Mouse (Mus musculus) hindbrain, embryonic 13.5 days (tissue): ENCODE data around the gene Scn8a. TPM values are rescaled to one million over a fixed set of nuclear protein-coding genes. Genes with fewer than 3 reads are reported as not detected.
A peak's percentile ranks its signal among the peaks of the same experiment; 100 is the strongest.
"Not testable (repeated sequence)": the region's sequence is repeated elsewhere in the genome, so short reads cannot be mapped to it uniquely, and the experiment has no call there.

Source experiments
- ATAC-seq: fragments of 200-750 bp; cut with Nextera tagmentation; 2 replicates; pipeline ENCODE4 v1.8.0; 2017; ENCODE audit warnings: moderate TSS enrichment; ENCODE audit not compliant: low FRiP score
- H3K27ac ChIP-seq: fragments of 300-500 bp; sonication (generic); 2 replicates; pipeline ENCODE4 v1.5.1; 2015; ENCODE audit warnings: inconsistent platforms, mild to moderate bottlenecking, moderate library complexity
- H3K27me3 ChIP-seq: fragments of 300-500 bp; sonication (generic); 2 replicates; pipeline ENCODE4 v1.6.1; 2015; ENCODE audit warnings: mild to moderate bottlenecking, inconsistent platforms
- H3K36me3 ChIP-seq: fragments of 300-500 bp; sonication (generic); 2 replicates; pipeline ENCODE4 v1.6.1; 2015; ENCODE audit warnings: mild to moderate bottlenecking, inconsistent platforms
- H3K4me1 ChIP-seq: fragments of 300-500 bp; sonication (generic); replicated peaks from 2 replicates; pipeline ENCODE4 v1.6.1; 2015; ENCODE audit warnings: inconsistent platforms
- H3K4me2 ChIP-seq: fragments of 300-500 bp; sonication (generic); 2 replicates; pipeline ENCODE4 v1.6.1; 2015; ENCODE audit warnings: inconsistent platforms, mild to moderate bottlenecking, moderate library complexity
- H3K4me3 ChIP-seq: fragments of 300-500 bp; sonication (generic); 2 replicates; pipeline ENCODE4 v1.5.1; 2015; ENCODE audit warnings: mild to moderate bottlenecking, inconsistent platforms
- H3K9ac ChIP-seq: fragments of 300-500 bp; sonication (generic); 2 replicates; pipeline ENCODE4 v1.6.1; 2015; ENCODE audit warnings: mild to moderate bottlenecking, inconsistent platforms
- H3K9me3 ChIP-seq: fragments of 300-500 bp; sonication (generic); 2 replicates; pipeline ENCODE4 v1.6.1; 2016; ENCODE audit warnings: inconsistent platforms
- WGBS: fragments of 180-500 bp; shearing (Covaris S2); methylation state at CpG from one replicate; pipeline ENCODE4 v1.1.7; 2015; 5-methylcytosine and 5-hydroxymethylcytosine counted together
- polyA plus RNA-seq: library from polyadenylated mRNA; unstranded; fragments of >200 nt; fragmentation: Nextera tagmentation; extraction: Ambion mirVana; gene quantifications from 2 replicates; pipeline ENCODE4 v1.2.1, GENCODE M21; 2015

The Scn8a gene
- polyA plus RNA-seq, result 18.8 and 19.7 TPM in 2 replicates

- H3K4me1 ChIP-seq, result peaks cover 35% of the 10 kb centered on the region
- 76% methylated on average over 7 of the region's 7 CpGs for WGBS
- H3K4me2 ChIP-seq, result peak within 1 kb of the TSS; percentile 61
- peaks cover 16% of the 10 kb centered on the region for H3K27me3 ChIP-seq
- ATAC-seq, result no peak
- peak within 1 kb of the TSS; percentile 83 for H3K4me3 ChIP-seq
- H3K9me3 ChIP-seq, result 0 out of 2 replicates have a peak, but pooled peaks cover 4% of the 10 kb centered on the region
- H3K36me3 ChIP-seq, result no peaks in the 10 kb centered on the region
- peak within 1 kb of the TSS; percentile 74 for H3K9ac ChIP-seq
- H3K27ac ChIP-seq, result peak within 1 kb of the TSS; percentile 83
Measured at GRCm38 (mm10) chr15:100869558-100869957, at the start of gene Scn8a. Gene Scn8a (plus strand): TSS chr15:100869858.

- H3K4me3 ChIP-seq, result no peak overlapping the region
- H3K4me2 ChIP-seq, result no peak overlapping the region
- no peaks in the 10 kb centered on the region for H3K9me3 ChIP-seq
- H3K36me3 ChIP-seq, result peaks cover 21% of the 10 kb centered on the region
- peaks cover 24% of the 10 kb centered on the region for H3K27me3 ChIP-seq
- ATAC-seq, result no peak
- no peak overlapping the region for H3K9ac ChIP-seq
- H3K4me1 ChIP-seq, result peaks cover 9% of the 10 kb centered on the region
- no peak overlapping the region for H3K27ac ChIP-seq
- 58% methylated on average over 8 of the region's 8 CpGs for WGBS
Measured at GRCm38 (mm10) chr15:100821824-100822223, 47.8 kb upstream of the Scn8a start.

- peaks cover 24% of the 10 kb centered on the region for H3K27me3 ChIP-seq
- not testable (repeated sequence) for H3K4me2 ChIP-seq, H3K9me3 ChIP-seq, H3K4me1 ChIP-seq, ATAC-seq, H3K27ac ChIP-seq, H3K9ac ChIP-seq, H3K4me3 ChIP-seq
- WGBS, result 69% methylated on average over 4 of the region's 4 CpGs
- H3K36me3 ChIP-seq, result peaks cover 15% of the 10 kb centered on the region
Measured at GRCm38 (mm10) chr15:100822370-100822769, 47.3 kb upstream of the Scn8a start.

GRCm38 (mm10) chr15:100825249-100825856 is 44.3 kb upstream of the Scn8a start:
- ATAC-seq, result peak; percentile 52; the same call in 1 of the 2 replicates
- Histone ChIP-seq H3K4me3 (peak overlapping the region; percentile 22), H3K36me3 (no peaks in the 10 kb centered on the region), H3K4me1 (peaks cover 9% of the 10 kb centered on the region), H3K9me3 (no peaks in the 10 kb centered on the region), H3K27ac (no peak overlapping the region), H3K4me2 (peak overlapping the region; percentile 49), H3K27me3 (peaks cover 24% of the 10 kb centered on the region), H3K9ac (0 out of 2 replicates have a peak overlapping the region, but pooled peaks have one; percentile 49)
- WGBS, result 17% methylated on average over 26 of the region's 26 CpGs

- WGBS, result 85% methylated on average over 8 of the region's 8 CpGs
- Histone ChIP-seq H3K4me2 (no peak overlapping the region), H3K27me3 (peaks cover 24% of the 10 kb centered on the region), H3K9me3 (0 out of 2 replicates have a peak, but pooled peaks cover 4% of the 10 kb centered on the region), H3K27ac (no peak overlapping the region), H3K4me3 (no peak overlapping the region), H3K4me1 (peaks cover 9% of the 10 kb centered on the region), H3K36me3 (no peaks in the 10 kb centered on the region), H3K9ac (no peak overlapping the region)
- ATAC-seq, result no peak
Measured at GRCm38 (mm10) chr15:100826076-100826475, 43.6 kb upstream of the Scn8a start.

GRCm38 (mm10) chr15:100829775-100830174 is 39.9 kb upstream of the Scn8a start:
- Histone ChIP-seq H3K4me2 (no peak overlapping the region), H3K9me3 (0 out of 2 replicates have a peak, but pooled peaks cover 4% of the 10 kb centered on the region), H3K4me1 (peaks cover 13% of the 10 kb centered on the region), H3K4me3 (no peak overlapping the region), H3K36me3 (no peaks in the 10 kb centered on the region), H3K9ac (no peak overlapping the region), H3K27ac (no peak overlapping the region), H3K27me3 (peaks cover 19% of the 10 kb centered on the region; the same call in 1 of the 2 replicates)
- 87% methylated on average over 9 of the region's 9 CpGs for WGBS
- ATAC-seq, result no peak

GRCm38 (mm10) chr15:100830682-100831081 is 39.0 kb upstream of the Scn8a start:
- 52% methylated on average over 6 of the region's 6 CpGs for WGBS
- no peak for ATAC-seq
- H3K27ac ChIP-seq, result no peak overlapping the region
- no peak overlapping the region for H3K4me3 ChIP-seq
- H3K4me2 ChIP-seq, result no peak overlapping the region
- H3K9me3 ChIP-seq, result 0 out of 2 replicates have a peak, but pooled peaks cover 4% of the 10 kb centered on the region
- peaks cover 4% of the 10 kb centered on the region; the same call in 1 of the 2 replicates for H3K4me1 ChIP-seq
- H3K9ac ChIP-seq, result no peak overlapping the region
- H3K27me3 ChIP-seq, result peaks cover 12% of the 10 kb centered on the region; the same call in 1 of the 2 replicates
- H3K36me3 ChIP-seq, result no peaks in the 10 kb centered on the region

- 87% methylated on average over 8 of the region's 8 CpGs for WGBS
Measured at GRCm38 (mm10) chr15:100832144-100832543, 37.5 kb upstream of the Scn8a start.

GRCm38 (mm10) chr15:100832784-100833183 is 36.9 kb upstream of the Scn8a start:
- no peak for ATAC-seq
- H3K36me3 ChIP-seq, result no peaks in the 10 kb centered on the region

More at GRCm38 (mm10) chr15:100832144-100832543, 37.5 kb upstream of the Scn8a start:
- ATAC-seq, result no peak
- Histone ChIP-seq H3K4me2 (no peak overlapping the region), H3K27me3 (0 out of 2 replicates have a peak, but pooled peaks cover 9% of the 10 kb centered on the region), H3K36me3 (no peaks in the 10 kb centered on the region), H3K4me1 (peaks cover 4% of the 10 kb centered on the region; the same call in 1 of the 2 replicates), H3K9ac (no peak overlapping the region), H3K4me3 (no peak overlapping the region), H3K27ac (no peak overlapping the region), H3K9me3 (0 out of 2 replicates have a peak, but pooled peaks cover 4% of the 10 kb centered on the region)

GRCm38 (mm10) chr15:100836729-100837128 is 32.9 kb upstream of the Scn8a start:
- 83% methylated on average over 8 of the region's 8 CpGs for WGBS
- Histone ChIP-seq H3K27me3 (0 out of 2 replicates have a peak, but pooled peaks cover 9% of the 10 kb centered on the region), H3K27ac (no peak overlapping the region), H3K36me3 (no peaks in the 10 kb centered on the region), H3K4me3 (no peak overlapping the region), H3K9ac (no peak overlapping the region), H3K9me3 (0 out of 2 replicates have a peak, but pooled peaks cover 3% of the 10 kb centered on the region), H3K4me2 (no peak overlapping the region), H3K4me1 (peaks cover 7% of the 10 kb centered on the region; the same call in 1 of the 2 replicates)
- ATAC-seq, result no peak

More at GRCm38 (mm10) chr15:100832784-100833183, 36.9 kb upstream of the Scn8a start:
- no peak overlapping the region for H3K4me2 ChIP-seq
- 0 out of 2 replicates have a peak, but pooled peaks cover 9% of the 10 kb centered on the region for H3K27me3 ChIP-seq
- H3K27ac ChIP-seq, result no peak overlapping the region
- 0 out of 2 replicates have a peak, but pooled peaks cover 6% of the 10 kb centered on the region for H3K9me3 ChIP-seq
- H3K4me3 ChIP-seq, result no peak overlapping the region
- no peak overlapping the region for H3K9ac ChIP-seq
- H3K4me1 ChIP-seq, result peaks cover 4% of the 10 kb centered on the region; the same call in 1 of the 2 replicates
- WGBS, result 19% methylated on average over 7 of the region's 7 CpGs

- 0 out of 2 replicates have a peak, but pooled peaks cover 3% of the 10 kb centered on the region for H3K4me1 ChIP-seq
- 38% methylated on average over 12 of the region's 12 CpGs for WGBS
- no peak overlapping the region for H3K4me2 ChIP-seq
- H3K9ac ChIP-seq, result no peak overlapping the region
- H3K27me3 ChIP-seq, result 0 out of 2 replicates have a peak, but pooled peaks cover 4% of the 10 kb centered on the region
- no peak for ATAC-seq
- 0 out of 2 replicates have a peak, but pooled peaks cover 3% of the 10 kb centered on the region for H3K9me3 ChIP-seq
- H3K36me3 ChIP-seq, result no peaks in the 10 kb centered on the region
- no peak overlapping the region for H3K27ac ChIP-seq
- no peak overlapping the region for H3K4me3 ChIP-seq
Measured at GRCm38 (mm10) chr15:100838607-100839207, 31.0 kb upstream of the Scn8a start.

GRCm38 (mm10) chr15:100844336-100844735 is 25.3 kb upstream of the Scn8a start:
- Histone ChIP-seq H3K4me2 (no peak overlapping the region), H3K27ac (0 out of 2 replicates have a peak overlapping the region, but pooled peaks have one; percentile 18), H3K4me1 (peaks cover 12% of the 10 kb centered on the region), H3K9me3 (peaks cover 4% of the 10 kb centered on the region; the same call in 1 of the 2 replicates), H3K36me3 (no peaks in the 10 kb centered on the region), H3K4me3 (no peak overlapping the region), H3K27me3 (no peaks in the 10 kb centered on the region), H3K9ac (no peak overlapping the region)
- ATAC-seq, result no peak
- 80% methylated on average over 7 of the region's 7 CpGs for WGBS
